Mouse (Mus musculus): ENCODE results near the gene Iffo1.

Gene Iffo1

GRCm38 (mm10) chr6:125192016-125192714, 47.1 kb downstream of the Iffo1 start:
- peak; percentile 78 to 85 for DNase-seq (ENCODE audit: low spot score in 2 of 2)

GRCm38 (mm10) chr6:125192841-125193240, 47.8 kb downstream of the Iffo1 start:
- no peak for DNase-seq (ENCODE audit: low spot score in 2 of 2)

- no peak for DNase-seq (ENCODE audit: low spot score in 2 of 2)
Observed at GRCm38 (mm10) chr6:125193390-125193789, 48.3 kb downstream of the Iffo1 start.

- no peak for DNase-seq (ENCODE audit: low spot score in 2 of 2)
Observed at GRCm38 (mm10) chr6:125195541-125196075, 50.6 kb downstream of the Iffo1 start.

- no peak for DNase-seq (ENCODE audit: low spot score in 2 of 2)
Observed at GRCm38 (mm10) chr6:125196301-125196700, 51.3 kb downstream of the Iffo1 start.

- DNase-seq (ENCODE audit: low spot score in 2 of 2) = no peak
Observed at GRCm38 (mm10) chr6:125197166-125197565, 52.1 kb downstream of the Iffo1 start.

- DNase-seq (ENCODE audit: low spot score in 2 of 2) = no peak
Observed at GRCm38 (mm10) chr6:125210436-125210835, 65.4 kb downstream of the Iffo1 start.

All from frontal cortex, postnatal 25 days (tissue).